Mouse (Mus musculus) mesoderm, embryonic 11.5 days (tissue): Measurements from ENCODE around the gene Slc15a3.
A peak's percentile ranks its signal among the peaks of the same experiment; 100 is the strongest.

ENCODE experiments used
- DNase-seq: peaks from one replicate; pipeline ENCODE4 v3.0.0-alpha.2; 2012; ENCODE audit warnings: low read depth, low spot score

Slc15a3 gene

GRCm38 (mm10) chr19:10869241-10869885 is 29.8 kb downstream of the Slc15a3 start:
- peak; percentile 85 for DNase-seq

GRCm38 (mm10) chr19:10869886-10870527 is 30.5 kb downstream of the Slc15a3 start, which contains the start of gene Tmem132a:
TSS of gene Tmem132a (minus strand) at chr19:10869940.
- no peak for DNase-seq

GRCm38 (mm10) chr19:10870676-10871075 is 31.1 kb downstream of the Slc15a3 start:
- no peak for DNase-seq

GRCm38 (mm10) chr19:10871328-10871961 is 31.9 kb downstream of the Slc15a3 start:
- DNase-seq = no peak

- no peak for DNase-seq
These were observed 38.8 kb downstream of the Slc15a3 start for GRCm38 (mm10) chr19:10878201-10878837.

GRCm38 (mm10) chr19:10880085-10880974 is 40.8 kb downstream of the Slc15a3 start:
- no peak for DNase-seq

GRCm38 (mm10) chr19:10880975-10881425 is 41.5 kb downstream of the Slc15a3 start:
- no peak for DNase-seq

- peak; percentile 97 for DNase-seq
These were observed 42.1 kb downstream of the Slc15a3 start, which contains the start of gene Tmem109 for GRCm38 (mm10) chr19:10881426-10882154. TSS of gene Tmem109 (minus strand) at chr19:10882001.

GRCm38 (mm10) chr19:10892201-10892600 is 52.7 kb downstream of the Slc15a3 start:
- no peak for DNase-seq

GRCm38 (mm10) chr19:10895016-10895528 is 55.5 kb downstream of the Slc15a3 start, which contains the start of gene Prpf19:
TSS of gene Prpf19 (plus strand) at chr19:10895231.
- peak; percentile 98 for DNase-seq

- DNase-seq = peak; percentile 36
These were observed 56.2 kb downstream of the Slc15a3 start for GRCm38 (mm10) chr19:10895708-10896107.

GRCm38 (mm10) chr19:10896849-10897248 is 57.3 kb downstream of the Slc15a3 start:
- no peak for DNase-seq

GRCm38 (mm10) chr19:10897491-10897890 is 58.0 kb downstream of the Slc15a3 start:
- no peak for DNase-seq

- DNase-seq = no peak
These were observed 60.8 kb downstream of the Slc15a3 start for GRCm38 (mm10) chr19:10900315-10900714.

GRCm38 (mm10) chr19:10901046-10901445 is 61.5 kb downstream of the Slc15a3 start:
- DNase-seq = no peak

- no peak for DNase-seq
These were observed 65.0 kb downstream of the Slc15a3 start for GRCm38 (mm10) chr19:10904512-10904911.

- DNase-seq = no peak
These were observed 65.6 kb downstream of the Slc15a3 start for GRCm38 (mm10) chr19:10904927-10905727.

GRCm38 (mm10) chr19:10905728-10906000 is 66.1 kb downstream of the Slc15a3 start:
- no peak for DNase-seq

- DNase-seq = peak; percentile 41
These were observed 68.4 kb downstream of the Slc15a3 start for GRCm38 (mm10) chr19:10907891-10908290.
